Mouse (Mus musculus): ENCODE measurements at regions not wholly inside any gene's neighbourhood (a gene's known extent, or its start where the extent isn't known, plus 50 kb on each side); places are given as distances from the start of the nearest gene placed in this dataset.
A peak's percentile ranks its signal among the peaks of the same experiment; 100 is the strongest.

DNA sequence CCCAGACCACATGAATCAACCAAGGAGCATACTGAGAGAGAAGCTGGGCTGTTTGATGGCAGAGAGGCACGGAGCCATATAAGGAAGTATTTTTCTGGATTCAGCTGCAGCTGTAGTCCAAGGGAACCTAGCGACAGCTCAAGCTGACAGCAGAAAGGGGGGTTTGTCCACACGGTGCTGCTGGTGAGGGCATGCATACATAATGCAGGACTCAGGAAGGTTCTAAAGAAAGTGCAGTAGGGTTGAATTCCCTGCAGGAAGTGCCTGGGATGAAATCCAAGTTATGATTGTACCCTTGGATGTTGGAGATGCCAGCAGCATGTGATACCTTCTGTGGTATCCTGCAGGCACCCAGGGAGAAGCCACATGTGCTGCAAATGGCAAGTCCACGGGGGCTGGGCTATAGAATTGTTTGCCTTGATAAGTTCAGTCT is 381.7 kb upstream of the Camk1g start:
- DNase-seq, result peak; percentile 85

DNA sequence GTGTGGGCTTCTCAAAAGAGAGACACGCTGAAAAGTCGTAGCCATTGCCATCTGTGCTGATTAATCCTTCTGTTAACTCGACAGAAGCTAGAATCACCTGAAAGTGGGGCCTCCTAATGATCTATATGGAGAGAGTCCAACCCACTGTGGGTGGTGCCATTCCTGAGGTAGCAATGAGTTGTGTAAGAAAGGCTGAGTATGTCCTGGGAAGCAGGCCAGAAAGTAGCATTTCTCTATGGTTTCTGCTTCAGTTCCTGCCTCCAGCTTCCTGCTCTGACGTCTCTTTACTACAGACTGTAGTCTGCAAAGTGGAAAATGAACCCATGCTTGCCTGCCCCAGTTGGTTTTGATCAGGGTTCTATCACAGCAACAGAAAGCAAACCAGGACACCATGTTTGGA is 380.8 kb upstream of the Camk1g start:
- DNase-seq, result peak; percentile 52

DNA sequence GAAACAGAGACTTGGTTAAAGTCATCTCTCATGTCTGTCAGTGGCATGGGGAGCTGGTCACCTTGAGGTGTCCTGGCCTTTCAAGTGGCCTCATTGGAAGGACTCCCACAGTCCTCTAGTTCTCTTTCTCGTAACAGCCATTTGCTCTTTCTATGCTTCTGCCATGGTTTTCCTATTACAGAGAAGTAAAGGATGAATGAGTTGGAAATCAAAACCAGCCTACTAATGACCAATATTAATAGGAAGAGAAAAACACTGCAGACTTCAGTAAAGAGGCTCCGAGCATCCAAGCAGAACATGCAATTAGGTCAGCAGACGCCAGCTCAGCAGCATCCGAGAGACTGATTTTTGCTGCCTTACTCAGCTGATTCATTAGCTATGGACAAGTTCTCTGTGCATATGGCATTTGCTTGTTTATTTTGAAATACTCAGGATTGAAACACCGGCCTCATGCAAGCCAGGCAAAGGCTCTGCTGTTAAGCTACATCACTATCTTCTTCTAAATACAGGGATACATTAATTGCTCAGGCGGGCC is 377.4 kb upstream of the Camk1g start:
- peak; percentile 65 for DNase-seq

DNA sequence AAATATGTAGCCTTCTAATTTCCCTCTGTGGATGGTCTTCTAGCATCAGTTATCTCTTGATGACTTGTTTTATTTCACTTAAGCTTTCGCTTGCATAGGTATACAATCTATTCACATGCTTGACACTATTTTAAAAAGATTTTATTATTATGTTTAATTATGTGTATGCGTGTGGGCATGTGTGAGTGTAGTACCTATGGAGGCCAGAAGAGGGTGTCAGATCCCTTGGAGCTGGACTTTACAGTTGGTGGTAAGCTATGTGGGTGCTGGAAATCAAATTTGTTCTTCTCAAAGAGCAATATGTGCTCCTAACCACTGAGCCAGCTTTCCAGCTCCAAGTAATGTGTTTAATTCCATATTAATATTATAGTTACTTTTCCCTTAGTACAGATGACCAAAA is 372.6 kb upstream of the Camk1g start:
- DNase-seq, result no peak

DNA sequence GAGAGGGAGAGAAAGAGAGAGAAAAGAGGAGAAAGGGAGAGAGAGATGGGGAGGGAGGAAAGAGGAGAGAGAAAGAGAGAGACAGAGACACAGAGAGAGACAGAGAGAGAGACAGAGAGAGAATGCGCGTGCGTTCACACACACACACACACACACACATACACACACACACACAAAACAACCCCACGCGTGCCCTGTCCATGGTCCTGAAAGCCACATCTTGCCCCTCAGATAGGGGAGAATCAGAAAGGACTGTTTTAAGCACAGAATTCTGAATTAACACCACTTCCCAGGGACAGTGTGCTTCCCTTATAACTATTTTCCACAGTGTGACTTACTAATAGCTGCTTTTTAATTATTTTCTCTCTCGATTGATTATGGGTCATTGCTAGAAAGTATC is 368.7 kb upstream of the Camk1g start:
- no peak for DNase-seq

DNA sequence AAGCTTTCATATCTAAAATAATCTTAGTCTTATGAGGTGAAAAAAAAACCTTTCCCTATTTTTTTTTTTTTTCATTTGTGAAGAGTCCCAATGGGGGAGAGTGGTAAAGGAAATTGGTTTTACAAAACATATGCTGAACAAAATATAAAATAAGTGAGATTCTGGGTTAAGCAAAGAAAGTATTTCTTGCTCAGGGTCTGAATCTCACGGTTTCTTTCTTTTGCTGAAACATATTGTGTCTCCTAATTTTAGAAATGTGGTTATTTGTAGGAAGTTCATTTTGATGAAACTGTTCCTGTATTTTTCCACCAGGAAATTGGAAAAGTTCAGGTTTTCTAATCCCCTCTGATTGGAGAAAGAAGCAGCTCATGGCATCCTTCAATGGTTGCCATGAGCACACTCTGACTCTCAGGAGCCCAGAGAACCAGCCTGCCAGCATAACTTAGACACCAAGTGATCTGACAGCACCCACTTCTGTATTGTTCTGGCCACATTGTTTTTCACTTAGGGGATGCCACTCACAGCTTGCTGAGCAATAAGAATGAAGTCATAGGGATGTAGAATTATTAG is 365.9 kb upstream of the Camk1g start:
- no peak for DNase-seq

DNA sequence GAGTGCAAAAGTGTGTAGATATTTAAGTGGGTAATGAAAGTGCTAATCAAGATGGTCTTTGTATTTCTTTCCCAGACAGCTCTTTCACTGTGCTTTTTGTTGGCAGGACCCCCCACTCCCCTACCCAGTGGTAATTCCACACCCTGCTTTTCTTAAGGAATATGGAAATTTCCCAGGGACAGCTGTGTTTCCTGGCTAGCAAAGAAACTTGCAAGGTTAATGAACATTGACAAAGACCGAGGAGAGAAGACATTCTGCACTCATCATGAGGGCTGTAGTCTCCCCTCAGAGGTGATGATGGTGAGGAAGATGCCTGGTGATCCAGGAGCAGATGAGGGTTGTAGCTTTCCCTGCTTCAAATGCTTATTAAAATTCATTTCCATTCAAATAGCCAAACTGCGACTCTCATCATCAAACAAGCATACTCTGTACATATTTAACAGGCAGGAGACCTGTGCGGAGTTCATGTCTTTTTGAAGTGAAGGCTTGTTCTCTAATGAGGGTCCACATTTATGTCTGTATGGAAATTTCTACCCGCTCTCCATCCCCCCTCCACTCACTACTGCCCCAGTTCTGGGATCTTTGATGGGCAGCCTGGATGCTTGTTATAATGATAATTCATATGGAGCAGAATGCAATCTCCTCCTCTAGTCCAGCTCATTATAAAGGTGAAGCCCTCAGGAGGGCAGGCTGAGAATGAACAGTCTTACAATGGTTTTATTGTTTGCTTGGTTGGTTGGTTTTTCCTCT is 364.1 kb upstream of the Camk1g start:
- DNase-seq, result no peak

DNA sequence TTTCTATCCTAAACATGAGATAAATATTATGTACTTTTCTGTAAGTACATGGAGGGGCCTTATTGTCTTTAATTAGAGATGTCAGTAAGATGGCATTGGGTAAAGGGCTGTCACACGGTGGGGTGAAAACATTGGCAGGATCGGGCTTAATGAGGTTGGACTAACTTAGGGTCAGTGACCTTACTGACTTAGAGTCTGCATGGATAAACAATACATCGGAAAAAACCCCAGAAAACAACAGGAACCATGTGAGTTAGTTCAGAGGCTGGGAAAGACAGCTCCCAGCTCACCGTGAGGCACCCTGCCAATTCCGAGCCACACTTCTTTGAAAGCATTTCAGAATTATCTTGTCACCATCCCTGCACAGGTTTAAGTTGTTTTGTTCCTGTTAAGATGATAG is 363.3 kb upstream of the Camk1g start:
- no peak for DNase-seq

DNA sequence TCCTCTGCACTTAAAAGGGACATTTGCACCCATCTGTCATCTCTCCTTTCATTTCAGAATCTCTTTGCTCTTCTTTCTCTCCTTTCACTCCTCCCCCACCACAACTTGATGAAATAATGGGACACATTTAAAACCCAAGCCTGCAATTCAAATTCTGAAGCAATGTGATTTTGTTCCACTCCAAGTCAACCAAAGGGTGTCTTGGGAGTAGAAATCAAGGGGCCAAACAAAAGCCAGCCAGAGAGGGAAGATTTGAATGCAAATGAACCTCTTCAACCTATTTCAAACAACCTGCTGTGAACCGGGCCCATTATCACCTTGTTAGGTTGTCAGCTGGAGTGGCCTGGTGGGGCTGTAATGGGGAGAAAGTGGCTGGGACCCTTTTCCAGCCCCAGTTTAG is 362.0 kb upstream of the Camk1g start:
- DNase-seq, result no peak

DNA sequence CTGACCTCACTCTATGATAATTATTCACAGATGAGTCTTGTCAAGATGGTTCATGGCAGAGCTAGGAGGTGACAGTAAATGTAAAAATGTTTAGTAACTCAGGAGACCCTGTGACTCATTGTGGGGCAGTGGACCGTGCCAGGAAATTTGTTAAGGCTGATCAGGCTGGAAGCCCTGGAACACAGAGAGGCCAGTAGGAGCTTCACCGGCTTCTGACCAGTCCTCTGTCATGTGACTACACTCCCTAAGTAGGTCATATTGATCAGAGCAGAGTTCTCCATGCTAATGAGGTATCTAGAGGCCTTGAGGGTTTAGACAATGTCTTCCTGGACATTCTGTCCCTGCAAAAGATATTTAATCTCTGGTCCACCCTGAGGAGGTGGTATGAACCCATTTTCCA is 351.8 kb upstream of the Camk1g start:
- DNase-seq, result no peak

DNA sequence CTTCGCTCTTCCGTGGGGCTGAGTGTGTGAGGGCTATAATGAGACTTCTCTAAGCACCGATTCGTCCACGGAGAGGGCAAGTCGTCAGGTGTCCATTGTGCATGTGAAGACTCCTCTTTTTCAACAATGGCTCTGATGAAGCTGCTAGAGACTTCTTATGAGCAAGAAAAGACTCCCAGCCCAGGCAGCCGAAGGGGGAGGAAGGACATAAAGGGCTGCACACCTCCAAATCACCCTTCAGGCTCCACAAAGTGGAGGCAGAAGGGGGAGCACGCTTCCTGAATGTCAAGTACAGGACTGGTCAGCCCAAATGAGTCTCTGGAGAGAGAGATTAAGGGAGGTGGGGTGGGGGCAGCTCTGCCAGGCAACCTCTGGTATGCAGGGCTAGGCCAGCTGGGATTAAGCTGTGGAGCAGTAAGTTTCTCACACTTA is 350.3 kb upstream of the Camk1g start:
- no peak for DNase-seq

DNA sequence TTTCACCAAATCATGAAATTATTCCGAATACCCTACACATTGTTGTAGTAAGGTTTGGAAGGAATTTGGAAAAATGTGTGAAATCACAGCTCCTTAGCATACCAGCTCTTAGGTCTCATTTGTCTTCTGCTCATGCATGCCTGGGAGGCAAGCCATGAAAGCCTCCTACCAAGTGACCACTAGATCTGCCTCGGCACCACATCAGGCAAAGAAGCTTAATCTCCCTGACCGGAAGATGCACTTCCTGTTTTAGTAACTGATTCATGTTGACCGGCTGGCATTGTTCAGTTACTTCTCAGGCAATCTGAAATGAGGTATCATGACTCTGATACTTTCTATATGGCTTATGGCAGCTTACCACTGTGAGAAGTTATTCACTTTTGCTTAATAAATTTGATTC is 345.2 kb upstream of the Camk1g start:
- DNase-seq, result no peak

DNA sequence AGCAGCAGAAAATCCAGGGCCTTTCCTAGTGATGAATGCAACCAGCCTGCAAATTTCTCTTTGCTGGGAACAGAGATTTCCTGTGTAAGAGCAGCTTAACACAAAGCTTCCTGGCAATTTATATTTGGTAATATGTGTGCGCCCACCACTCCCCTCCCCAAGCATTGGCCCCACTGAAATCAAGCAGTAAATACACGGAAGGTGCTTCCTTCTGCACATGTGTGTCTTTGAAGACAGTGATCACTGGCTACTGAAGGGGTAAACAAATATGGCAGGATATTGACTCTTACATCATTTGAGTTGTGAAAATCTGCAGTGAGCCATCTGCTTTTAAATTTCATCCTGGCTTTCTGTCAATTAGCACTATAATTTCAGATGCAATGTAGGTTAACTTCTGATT is 344.5 kb upstream of the Camk1g start:
- DNase-seq, result no peak

DNA sequence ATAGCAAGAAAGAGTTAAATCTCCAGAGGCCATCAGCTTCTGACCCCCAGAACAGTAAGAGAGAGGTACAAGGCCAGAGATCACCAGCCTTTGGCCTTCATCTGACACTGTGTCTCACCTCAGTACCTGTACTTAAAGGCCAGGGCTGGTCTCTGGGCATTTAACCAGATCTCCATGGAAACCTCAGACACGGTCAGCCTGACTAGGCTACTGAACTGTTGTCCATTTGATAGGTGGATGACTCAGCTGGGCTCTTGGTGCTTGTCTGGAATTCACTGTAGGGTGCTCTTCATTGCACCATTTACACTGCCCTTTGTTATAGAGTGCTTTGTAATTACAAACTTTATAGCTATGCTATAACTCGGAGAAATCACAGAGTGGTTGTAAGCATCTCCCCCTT is 335.1 kb upstream of the Camk1g start:
- peak; percentile 14 for DNase-seq

DNA sequence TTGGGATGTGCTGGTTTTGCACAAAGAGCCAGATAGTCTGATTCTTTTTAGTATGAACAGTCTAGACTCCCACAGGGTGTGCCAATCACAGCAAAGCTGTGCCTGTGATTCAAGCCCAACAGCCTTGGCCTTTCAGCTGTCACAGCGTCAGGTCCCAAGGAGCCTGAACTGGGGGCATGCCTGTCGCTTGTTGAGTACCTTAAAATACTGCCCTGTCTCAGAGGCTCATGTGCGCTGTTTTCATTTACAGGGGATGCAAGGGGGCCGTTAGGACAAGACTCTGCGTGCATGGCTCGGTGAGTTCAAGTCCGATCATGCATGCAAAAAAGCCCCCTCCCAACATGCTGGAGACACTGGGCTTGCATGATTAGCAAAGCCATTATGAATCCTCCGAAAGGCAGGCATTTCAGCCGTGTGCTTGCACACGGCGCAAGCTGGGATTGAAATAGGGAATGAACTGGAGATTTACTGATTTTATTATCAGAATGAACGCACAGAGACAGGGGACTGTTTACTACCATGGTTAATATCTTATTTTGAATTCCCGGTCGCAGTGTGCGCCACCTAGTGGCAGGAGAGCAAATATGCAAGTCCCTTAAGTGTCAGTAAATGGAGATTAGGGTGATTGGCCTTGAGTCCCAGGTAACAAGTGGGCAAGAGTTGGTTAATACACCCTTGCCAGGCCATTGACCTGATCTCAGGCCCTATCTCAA is 332.8 kb upstream of the Camk1g start:
- DNase-seq, result peak; percentile 50

DNA sequence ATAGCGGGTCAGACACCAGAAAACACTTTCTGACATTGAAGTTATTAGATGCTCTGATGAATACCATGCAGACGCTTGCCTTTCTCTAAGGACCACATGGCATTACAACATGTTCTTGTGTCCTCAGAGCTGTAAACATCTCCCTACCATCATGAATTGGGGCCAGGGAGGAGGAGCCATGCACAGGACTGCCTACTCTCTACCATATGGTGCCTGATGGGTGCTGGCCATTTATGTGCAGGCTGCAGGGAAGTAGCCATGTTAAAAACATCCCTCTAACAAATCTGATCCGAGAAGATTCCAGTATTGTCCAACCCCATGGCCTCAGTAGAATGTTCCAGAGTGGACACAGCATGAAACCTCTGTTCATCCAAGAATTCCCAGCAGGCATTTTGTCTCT is 330.1 kb upstream of the Camk1g start:
- DNase-seq, result peak; percentile 52

DNA sequence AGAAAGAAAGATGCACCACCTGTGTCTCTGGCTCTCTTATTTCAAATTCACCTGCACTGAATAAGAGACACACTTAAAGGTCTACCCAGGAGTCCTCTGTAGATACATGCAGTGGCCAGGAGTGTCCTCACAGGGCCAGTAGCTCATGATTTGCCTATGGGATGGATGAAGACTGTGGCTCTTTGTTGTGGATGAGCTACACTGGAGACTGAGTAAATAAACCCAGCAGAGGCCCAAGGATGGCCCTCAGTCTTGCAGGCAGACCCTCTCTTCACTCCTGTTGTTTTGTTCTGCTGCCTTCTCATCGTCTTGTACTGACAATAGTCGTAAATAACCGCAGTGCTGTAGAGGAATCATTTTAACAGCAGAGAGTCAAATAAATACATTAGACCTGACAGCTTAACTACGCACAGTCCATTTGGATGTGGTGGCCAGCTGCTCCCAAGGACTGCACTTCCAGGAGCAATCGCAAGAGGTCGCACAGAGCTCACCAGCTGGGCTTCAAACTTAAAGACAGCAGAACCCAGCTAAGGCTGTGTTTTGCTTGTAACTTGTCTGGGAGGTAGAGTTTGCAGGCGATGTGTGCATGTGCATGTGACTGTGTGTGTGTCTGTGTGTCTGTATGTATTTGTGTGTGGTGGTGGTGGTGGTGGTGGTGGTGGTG is 328.6 kb upstream of the Camk1g start:
- DNase-seq, result peak; percentile 78

DNA sequence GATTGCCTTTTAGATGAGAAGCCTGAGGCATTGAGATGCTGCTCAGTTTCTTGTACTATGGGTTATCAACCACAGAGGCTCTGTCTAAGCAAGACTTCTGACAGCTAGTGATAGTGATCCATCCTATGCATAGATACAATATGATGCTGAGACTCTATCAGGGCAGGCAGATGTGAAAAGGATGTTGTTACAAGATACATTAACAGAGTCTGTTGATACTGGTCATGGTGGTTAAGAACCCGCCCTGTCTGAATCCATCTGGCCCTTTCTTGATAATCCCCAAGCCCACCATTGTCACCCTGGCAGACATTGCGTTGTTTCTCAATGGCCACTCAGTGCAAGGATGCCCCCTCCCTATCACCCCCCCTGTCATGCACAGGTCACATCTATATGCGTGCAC is 327.8 kb upstream of the Camk1g start:
- no peak for DNase-seq

DNA sequence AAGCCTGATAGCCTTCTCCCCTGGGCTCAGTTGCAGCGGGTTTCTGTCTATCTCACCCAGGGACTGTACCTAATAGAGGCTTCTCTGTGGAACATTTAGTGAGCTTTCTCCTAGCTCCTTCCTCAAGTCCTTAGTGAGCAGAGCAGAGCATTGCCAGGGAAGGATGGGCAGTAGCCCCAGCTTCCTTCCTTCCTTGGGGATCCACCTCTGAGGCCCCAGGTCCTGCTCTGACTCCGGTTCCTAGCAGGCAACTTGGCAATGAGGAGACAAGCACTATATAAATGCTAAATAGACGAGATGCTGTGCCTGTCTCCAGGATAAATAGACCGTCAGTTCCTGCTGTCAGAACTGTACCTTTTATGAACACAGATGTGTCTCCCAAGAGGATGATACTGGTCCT is 326.9 kb upstream of the Camk1g start:
- DNase-seq, result no peak

DNA sequence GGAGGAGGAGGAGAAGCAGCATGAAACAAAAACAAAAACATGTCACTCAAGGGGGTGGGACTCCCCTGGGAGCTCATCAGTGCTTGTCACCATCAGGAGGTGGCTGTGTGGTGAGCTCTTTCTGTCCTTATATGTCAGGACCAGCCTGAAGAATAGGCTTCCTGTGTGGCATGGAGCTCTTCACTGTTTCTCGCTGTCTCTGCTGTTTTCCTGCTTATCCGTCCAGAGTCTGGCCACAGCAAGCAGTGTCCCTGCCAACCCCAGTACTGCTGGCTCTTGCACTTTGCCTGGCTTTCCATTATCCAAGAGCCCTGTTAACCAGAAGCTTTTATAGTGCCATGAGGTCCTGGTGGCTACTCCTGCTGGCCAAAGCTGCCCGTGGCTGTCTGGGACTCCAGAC is 322.9 kb upstream of the Camk1g start:
- DNase-seq, result peak; percentile 47

DNA sequence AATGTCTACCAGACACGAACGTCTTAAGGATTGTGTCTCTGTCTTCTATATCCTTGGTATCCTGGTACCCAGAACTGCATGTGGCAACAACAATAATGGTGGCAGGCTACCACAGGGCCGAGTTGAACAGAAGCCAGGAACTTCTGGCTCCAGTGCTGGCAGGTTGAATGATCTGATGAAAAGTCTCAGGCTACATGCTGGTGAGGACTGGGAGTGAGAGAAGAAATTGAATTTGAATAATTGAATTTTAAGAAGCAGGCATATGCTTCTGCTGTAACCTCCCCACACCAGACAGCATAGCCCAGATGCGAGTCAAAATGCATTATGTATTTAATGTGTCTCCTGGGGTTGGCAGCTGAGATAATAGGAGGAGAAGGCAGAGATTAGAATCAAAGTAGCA is 319.5 kb upstream of the Camk1g start:
- no peak for DNase-seq

DNA sequence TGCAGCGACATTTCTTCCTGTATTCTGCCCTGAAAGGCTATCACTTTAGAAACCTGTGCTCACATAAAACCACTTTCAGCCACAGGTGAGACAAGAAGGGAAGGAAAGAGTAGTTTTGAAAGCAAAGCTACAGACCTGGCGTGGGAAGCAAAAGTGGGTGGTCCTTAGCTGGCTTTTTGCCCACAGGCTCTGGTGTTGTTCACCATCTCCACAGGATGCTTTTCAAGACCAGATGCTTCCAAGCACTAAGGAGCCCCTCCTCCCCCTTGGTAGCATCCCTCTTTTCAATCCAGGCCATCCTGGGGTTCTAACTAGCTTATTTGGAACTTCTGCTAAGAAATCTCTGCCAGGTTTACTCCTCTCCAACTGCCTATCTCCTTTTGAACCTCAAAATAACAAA is 312.8 kb upstream of the Camk1g start:
- no peak for DNase-seq

DNA sequence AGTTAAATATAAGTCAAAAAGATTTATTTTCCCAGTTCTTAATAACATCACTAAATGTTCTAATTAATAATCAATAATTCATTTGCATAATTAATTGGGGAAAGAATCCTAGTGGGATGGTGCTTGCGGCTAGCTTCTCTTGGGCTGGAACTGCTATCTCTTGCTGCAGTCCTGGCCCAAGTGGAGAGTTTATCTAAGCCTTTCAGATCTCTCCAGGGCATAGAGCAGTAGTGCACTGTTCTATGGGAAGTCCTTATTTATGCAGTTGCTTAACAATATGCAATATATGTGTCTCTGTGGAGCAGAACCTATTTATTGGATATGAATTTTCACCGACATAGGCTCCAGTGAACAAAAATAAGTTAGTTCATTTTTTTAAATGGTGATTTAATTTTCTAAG is 308.4 kb upstream of the Camk1g start:
- no peak for DNase-seq

Data from cerebellum, adult 9-11 months (tissue).